Mouse (Mus musculus) liver, adult 2 months (tissue): ENCODE measurements at regions not wholly inside any gene's neighbourhood (a gene's known extent, or its start where the extent isn't known, plus 50 kb on each side); places are given as distances from the start of the nearest gene placed in this dataset.

Experiments
- CTCF ChIP-seq: fragments of 200-500 bp; IDR thresholded peaks from 2 replicates; pipeline ENCODE4 v1.5.1; 2011; ENCODE audit warnings: low read depth, low read length, control low read depth
- POLR2A ChIP-seq: fragments of 200-500 bp; IDR thresholded peaks from 2 replicates; pipeline ENCODE4 v1.6.1; 2011; ENCODE audit warnings: low read length, control low read depth; ENCODE audit not compliant: insufficient read depth; ENCODE audit errors: extremely low read depth

DNA sequence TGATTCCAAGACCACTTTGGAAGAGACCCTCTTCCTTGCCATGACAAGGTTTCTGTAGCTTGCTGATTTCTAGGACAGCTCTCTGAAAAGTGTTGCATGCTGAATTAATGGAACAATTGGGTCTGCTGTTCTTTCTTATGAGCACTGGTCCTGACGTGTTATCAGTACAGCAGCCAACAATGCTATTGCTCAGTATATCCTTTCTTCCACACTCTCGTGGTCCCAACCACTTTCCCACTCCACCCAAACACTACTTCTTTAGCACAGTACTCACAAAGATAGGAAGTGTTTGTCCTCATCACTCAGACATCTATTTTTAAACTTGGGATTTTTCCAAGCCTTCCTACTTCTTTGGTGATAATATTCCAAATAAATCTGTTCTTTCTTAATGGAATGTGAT, 233.2 kb upstream of the Klf6 start:
- no peak for TF ChIP-seq CTCF
- TF ChIP-seq POLR2A: no peak
